Mouse (Mus musculus) lung, adult 2 months (tissue): ENCODE results near the gene Sigirr.

Experiments
- CTCF ChIP-seq: fragments of 200-500 bp; IDR thresholded peaks from 2 replicates; pipeline ENCODE4 v1.5.1; 2011; ENCODE audit warnings: mild to moderate bottlenecking, low read length, control low read depth; ENCODE audit not compliant: insufficient read depth
- POLR2A ChIP-seq: fragments of 200-500 bp; IDR thresholded peaks from 2 replicates; pipeline ENCODE4 v1.6.1; 2011; ENCODE audit warnings: low read depth, mild to moderate bottlenecking, control low read depth, low read length, borderline replicate concordance; ENCODE audit errors: extremely low read depth

DNA sequence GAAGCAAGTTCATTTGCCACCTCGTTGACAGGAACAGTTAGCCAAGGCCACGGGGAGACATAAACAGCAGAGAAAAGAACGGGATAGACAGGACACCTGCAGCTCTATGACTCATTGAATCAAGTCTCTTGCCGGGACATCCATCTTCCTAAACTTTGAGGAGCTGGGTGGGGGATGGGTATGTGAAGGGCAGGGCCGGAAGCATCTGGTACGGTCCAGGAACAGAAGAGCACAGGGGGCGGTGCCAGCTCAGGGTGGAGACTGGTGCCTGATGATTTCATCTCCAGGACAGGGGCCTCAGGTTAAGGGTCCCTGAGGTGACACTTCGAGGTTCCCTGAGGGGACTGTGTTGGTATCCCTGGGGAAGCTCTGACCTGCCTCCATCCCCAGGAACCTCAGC, 12.5 kb downstream of the Sigirr start:
- TF ChIP-seq CTCF = no peak
- TF ChIP-seq POLR2A = no peak
